Mouse (Mus musculus) retina, postnatal 7 days (tissue): ENCODE measurements around the gene Psg23.
"Not testable (repeated sequence)": the region's sequence is repeated elsewhere in the genome, so short reads cannot be mapped to it uniquely, and the experiment has no call there.

Experiments
- DNase-seq: peaks from one replicate; pipeline ENCODE4 v3.0.0-alpha.2; 2012; ENCODE audit warnings: low read depth, low spot score

The Psg23 gene

GRCm38 (mm10) chr7:18616401-18616800, at the start of gene Psg23:
Psg23 (minus strand) TSS chr7:18616501.
- DNase-seq, result not testable (repeated sequence)

GRCm38 (mm10) chr7:18656625-18657024, 40.3 kb upstream of the Psg23 start, which contains the start of gene Psg21:
Psg21 (minus strand) TSS chr7:18656725.
- DNase-seq, result not testable (repeated sequence)

GRCm38 (mm10) chr7:18626921-18627320, 10.6 kb upstream of the Psg23 start:
- not testable (repeated sequence) for DNase-seq

- no peak for DNase-seq
Measured at GRCm38 (mm10) chr7:18567205-18567604, 49.1 kb downstream of the Psg23 start, which contains the start of gene Psg27. Psg27 (minus strand) TSS chr7:18567305.

GRCm38 (mm10) chr7:18559850-18560249, 56.5 kb downstream of the Psg23 start:
- no peak for DNase-seq
